Mouse (Mus musculus) embryo, embryonic 10 days (tissue): ENCODE measurements around the gene Celsr1.
A peak's percentile ranks its signal among the peaks of the same experiment; 100 is the strongest.

Experiments
- DNase-seq: peaks from one replicate; pipeline ENCODE4 v3.0.0-alpha.2; 2015; ENCODE audit warnings: low spot score

Gene Celsr1

GRCm38 (mm10) chr15:85961131-85961530, 72.4 kb downstream of the Celsr1 start:
- DNase-seq, result no peak

- no peak for DNase-seq
These were observed 77.4 kb downstream of the Celsr1 start for GRCm38 (mm10) chr15:85956202-85956601.

GRCm38 (mm10) chr15:85953458-85953857, 80.1 kb downstream of the Celsr1 start:
- DNase-seq, result no peak

GRCm38 (mm10) chr15:85949421-85950164, 84.0 kb downstream of the Celsr1 start:
- DNase-seq, result peak; percentile 15

GRCm38 (mm10) chr15:85947967-85948366, 85.6 kb downstream of the Celsr1 start:
- peak; percentile 34 for DNase-seq

GRCm38 (mm10) chr15:85947541-85947940, 86.0 kb downstream of the Celsr1 start:
- DNase-seq, result peak; percentile 45

- peak; percentile 84 for DNase-seq
These were observed 97.9 kb downstream of the Celsr1 start for GRCm38 (mm10) chr15:85935627-85936049.

- no peak for DNase-seq
These were observed 105.4 kb downstream of the Celsr1 start for GRCm38 (mm10) chr15:85928161-85928560.

- DNase-seq, result no peak
These were observed 111.7 kb downstream of the Celsr1 start for GRCm38 (mm10) chr15:85921855-85922254.

GRCm38 (mm10) chr15:85919892-85920248, 113.7 kb downstream of the Celsr1 start:
- DNase-seq, result no peak

- peak; percentile 21 for DNase-seq
These were observed 114.2 kb downstream of the Celsr1 start for GRCm38 (mm10) chr15:85919191-85919891.

GRCm38 (mm10) chr15:85913605-85914004, 120.0 kb downstream of the Celsr1 start:
- DNase-seq, result peak; percentile 89

- DNase-seq, result no peak
These were observed 123.6 kb downstream of the Celsr1 start for GRCm38 (mm10) chr15:85909931-85910330.

- DNase-seq, result no peak
These were observed 124.1 kb downstream of the Celsr1 start for GRCm38 (mm10) chr15:85909492-85909829.

GRCm38 (mm10) chr15:85908660-85909491, 124.7 kb downstream of the Celsr1 start:
- no peak for DNase-seq

- no peak for DNase-seq
These were observed 129.8 kb downstream of the Celsr1 start for GRCm38 (mm10) chr15:85903826-85904225.

GRCm38 (mm10) chr15:85902505-85902904, 131.1 kb downstream of the Celsr1 start:
- DNase-seq, result no peak

GRCm38 (mm10) chr15:85900801-85901200, 132.8 kb downstream of the Celsr1 start:
- no peak for DNase-seq

- no peak for DNase-seq
These were observed 133.3 kb downstream of the Celsr1 start for GRCm38 (mm10) chr15:85900318-85900717.

GRCm38 (mm10) chr15:85899396-85899795, 134.2 kb downstream of the Celsr1 start:
- no peak for DNase-seq

GRCm38 (mm10) chr15:85897113-85897512, 136.5 kb downstream of the Celsr1 start:
- DNase-seq, result no peak

- peak; percentile 93 for DNase-seq
These were observed 137.3 kb downstream of the Celsr1 start for GRCm38 (mm10) chr15:85896284-85896683.

- no peak for DNase-seq
These were observed 139.7 kb downstream of the Celsr1 start for GRCm38 (mm10) chr15:85893871-85894270.
